Mouse (Mus musculus) gastrocnemius, postnatal 10 days (tissue): ENCODE results near the gene Ndufs4. TPM values are rescaled to one million over a fixed set of nuclear protein-coding genes. Genes with fewer than 3 reads are reported as not detected.
"Not testable (repeated sequence)": the region's sequence is repeated elsewhere in the genome, so short reads cannot be mapped to it uniquely, and the experiment has no call there.

Experiments used
- DNase-seq: peaks from one replicate; pipeline ENCODE4 v3.0.0; 2021; ENCODE audit warnings: mixed read lengths
- total RNA-seq, 2 experiments: library from RNA; stranded (reverse); gene quantifications; 2 replicates each; pipeline ENCODE4 v1.2.3; 2021

The Ndufs4 gene
- total RNA-seq, 2 experiments from 2014 or later, result 332 to 384 TPM

- no peak for DNase-seq
These were observed 45.1 kb downstream of the Ndufs4 start for GRCm38 (mm10) chr13:114343001-114343400.

- no peak for DNase-seq
These were observed 68.1 kb downstream of the Ndufs4 start for GRCm38 (mm10) chr13:114319835-114320389.

GRCm38 (mm10) chr13:114319136-114319535 lies 68.9 kb downstream of the Ndufs4 start:
- DNase-seq, result no peak

- DNase-seq, result no peak
These were observed 72.7 kb downstream of the Ndufs4 start for GRCm38 (mm10) chr13:114315374-114315773.

- no peak for DNase-seq
These were observed 73.1 kb downstream of the Ndufs4 start for GRCm38 (mm10) chr13:114314953-114315352.

GRCm38 (mm10) chr13:114310591-114310990 lies 77.5 kb downstream of the Ndufs4 start:
- DNase-seq, result no peak

- no peak for DNase-seq
These were observed 83.4 kb downstream of the Ndufs4 start for GRCm38 (mm10) chr13:114304684-114305083.

- DNase-seq, result no peak
These were observed 84.4 kb downstream of the Ndufs4 start for GRCm38 (mm10) chr13:114303466-114304175.

GRCm38 (mm10) chr13:114297761-114298160 lies 90.3 kb downstream of the Ndufs4 start:
- no peak for DNase-seq

GRCm38 (mm10) chr13:114296556-114296955 lies 91.5 kb downstream of the Ndufs4 start:
- DNase-seq, result no peak

GRCm38 (mm10) chr13:114289411-114289810 lies 98.6 kb downstream of the Ndufs4 start:
- no peak for DNase-seq

GRCm38 (mm10) chr13:114288511-114288910 lies 99.5 kb downstream of the Ndufs4 start:
- DNase-seq, result no peak

- not testable (repeated sequence) for DNase-seq
These were observed 109.4 kb downstream of the Ndufs4 start for GRCm38 (mm10) chr13:114278690-114279089.

- no peak for DNase-seq
These were observed 110.8 kb downstream of the Ndufs4 start for GRCm38 (mm10) chr13:114277277-114277676.

GRCm38 (mm10) chr13:114271410-114272105 lies 116.5 kb downstream of the Ndufs4 start:
- DNase-seq, result no peak

- no peak for DNase-seq
These were observed 120.3 kb downstream of the Ndufs4 start for GRCm38 (mm10) chr13:114267741-114268140.

- DNase-seq, result no peak
These were observed 127.4 kb downstream of the Ndufs4 start for GRCm38 (mm10) chr13:114260486-114261205.

GRCm38 (mm10) chr13:114254697-114255096 lies 133.4 kb downstream of the Ndufs4 start:
- DNase-seq, result no peak
